Mouse (Mus musculus) WW6 (cell line): ENCODE results near the gene Atp4a.

Source experiments
- DNase-seq: peaks from one replicate; pipeline ENCODE4 v3.0.0-alpha.2; 2013; ENCODE audit warnings: low read depth, low spot score

Gene Atp4a

DNA sequence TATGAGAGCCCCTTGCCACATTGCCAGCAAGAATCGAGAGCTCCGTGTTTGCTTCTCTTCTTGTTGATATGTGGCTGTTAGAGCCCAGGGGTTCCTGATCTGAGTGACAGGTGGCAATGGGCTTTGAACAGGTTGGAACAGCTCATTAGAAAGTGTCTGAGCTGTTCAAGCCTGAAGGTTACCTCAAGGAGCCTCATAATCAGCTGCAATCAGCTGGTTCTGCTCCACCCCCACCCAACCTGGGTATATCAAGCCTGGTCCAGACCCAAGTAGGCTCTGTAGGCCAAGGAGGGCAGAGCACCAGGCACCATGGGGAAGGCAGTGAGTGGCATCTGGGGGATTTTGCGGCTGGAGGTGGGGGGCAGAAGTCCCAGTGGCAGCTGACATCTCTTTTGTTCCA lies at the start of gene Atp4a:
Atp4a (plus strand) TSS at position 268 of the 400 bp plus-strand sequence.
- DNase-seq: no peak

DNA sequence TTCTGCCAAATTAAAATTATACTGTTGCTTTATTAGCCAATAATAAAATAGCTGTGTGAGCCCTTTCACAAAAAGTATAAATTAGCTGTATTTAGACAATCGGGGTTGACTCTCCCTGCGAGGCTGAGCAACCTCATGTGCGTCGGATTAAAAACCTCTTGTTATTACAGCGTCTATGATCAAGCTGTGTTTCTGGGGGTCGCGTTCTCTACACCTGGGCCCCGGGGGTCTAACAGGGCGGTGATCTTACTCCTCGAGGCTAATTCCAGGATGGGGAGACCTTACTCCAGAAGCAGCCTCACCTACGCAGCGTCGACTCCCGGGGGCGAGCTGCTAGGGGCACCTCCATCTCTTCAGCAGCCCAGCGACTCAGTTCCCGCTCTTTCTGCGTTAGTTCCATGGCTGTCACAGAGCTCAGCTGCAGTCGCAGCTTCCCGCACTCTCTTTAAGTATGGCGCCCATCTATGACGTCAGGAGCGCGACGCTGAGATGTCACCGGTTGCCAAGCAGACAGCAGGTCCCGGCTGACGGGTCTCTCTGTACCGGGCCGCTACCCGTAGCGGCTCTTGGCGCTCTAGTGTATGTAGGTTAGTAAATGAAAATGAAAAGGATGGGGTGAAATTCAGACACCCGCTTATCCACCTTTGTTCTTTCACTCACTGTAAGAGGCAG lies 47.3 kb upstream of the Atp4a start, which contains the start of gene Haus5:
Haus5 (minus strand) TSS at position 466 of the 672 bp plus-strand sequence.
- DNase-seq: peak; percentile 66

DNA sequence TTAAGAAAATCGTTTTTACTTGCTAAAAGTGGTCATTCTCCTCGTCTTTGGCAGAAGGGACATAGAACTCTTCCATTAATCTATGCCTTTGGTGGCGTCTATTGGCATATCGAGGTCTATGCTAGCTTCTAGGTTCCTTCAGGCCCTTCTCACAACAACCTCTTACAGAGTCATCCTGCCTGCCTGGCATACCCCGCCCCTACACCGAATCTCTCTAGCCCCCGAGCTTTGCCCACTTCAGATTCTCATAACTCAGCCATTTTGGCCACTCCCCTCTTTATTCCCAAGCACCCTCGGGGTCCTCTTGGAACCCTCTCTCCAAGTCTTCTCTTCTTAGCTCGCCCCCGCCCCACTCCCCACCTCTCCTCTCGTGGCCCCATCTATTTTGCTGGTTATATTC lies 46.7 kb upstream of the Atp4a start:
- DNase-seq: no peak

DNA sequence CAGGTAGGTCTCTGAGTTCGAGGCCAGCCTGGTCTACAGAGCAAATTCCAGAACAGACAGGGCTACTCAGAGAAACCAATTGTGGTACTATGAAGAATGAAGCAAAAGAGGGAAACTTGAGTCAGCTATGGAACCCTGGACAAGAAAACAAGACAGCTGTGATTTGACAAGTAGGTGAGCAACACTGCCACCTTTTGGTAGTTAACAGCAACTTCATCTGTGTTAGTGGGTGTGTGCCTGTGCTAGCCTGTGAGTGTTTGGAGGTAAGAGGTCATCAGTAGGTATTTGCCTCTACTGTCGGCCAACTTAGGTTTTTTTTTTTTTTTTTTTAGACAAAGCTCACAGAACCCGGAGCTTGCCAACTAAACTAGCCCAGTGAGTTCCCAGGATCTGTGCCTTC lies 42.8 kb upstream of the Atp4a start:
- DNase-seq: peak; percentile 55

DNA sequence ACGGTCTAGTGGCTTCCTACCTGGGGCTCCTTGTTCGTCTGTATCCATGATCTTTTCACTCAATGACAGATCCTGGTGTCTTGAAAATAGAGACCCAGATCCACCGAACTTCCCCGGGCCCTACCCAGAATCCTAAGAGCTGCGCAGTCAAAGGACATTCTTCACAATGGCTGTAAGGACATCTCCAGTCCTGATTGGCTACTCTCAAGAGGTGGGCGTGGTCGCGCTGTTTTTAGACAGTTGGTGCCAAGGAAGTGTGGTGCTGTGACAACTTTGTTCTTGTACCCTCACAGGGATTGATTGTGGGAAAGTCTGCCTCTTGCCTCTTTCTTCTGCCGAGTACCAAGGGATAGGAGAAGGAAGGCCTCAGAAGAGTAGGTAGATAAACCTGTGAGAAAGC lies 40.5 kb upstream of the Atp4a start, which contains the start of gene Pmis2:
Pmis2 (minus strand) TSS at position 126 of the 400 bp plus-strand sequence.
- DNase-seq: peak; percentile 26

DNA sequence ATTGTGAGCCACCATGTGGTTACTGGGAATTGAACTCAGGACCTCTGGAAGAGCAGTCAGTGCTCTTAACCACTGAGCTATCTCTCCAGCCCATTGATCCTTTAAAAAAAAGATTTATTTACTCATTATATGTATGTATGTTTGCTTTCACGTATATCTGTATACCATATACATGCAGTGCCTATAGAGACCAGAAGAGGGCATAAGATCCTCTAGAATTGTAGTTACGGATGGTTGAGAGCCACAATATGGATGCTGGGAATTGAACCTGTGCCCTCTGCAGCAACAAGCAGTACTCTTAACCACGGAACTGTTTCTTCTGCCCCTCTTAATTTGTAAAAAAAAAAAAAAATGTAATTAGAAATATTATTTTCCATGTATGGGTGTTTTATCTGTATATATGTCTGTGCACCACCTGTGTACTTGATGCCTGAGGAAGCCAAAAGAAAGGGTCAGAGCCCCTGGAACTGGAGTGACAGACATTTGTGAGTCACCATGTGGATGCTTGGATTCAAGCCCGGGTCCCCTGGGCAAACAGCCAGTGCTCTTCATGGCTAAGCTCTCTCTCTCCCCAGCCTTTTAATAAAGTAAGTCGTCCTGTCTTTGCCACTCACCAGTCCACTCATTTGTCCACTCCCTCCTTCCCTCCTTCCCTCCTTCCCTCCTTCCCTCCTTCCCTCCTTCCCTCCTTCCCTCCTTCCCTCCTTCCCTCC lies 33.6 kb upstream of the Atp4a start:
- DNase-seq: no peak

DNA sequence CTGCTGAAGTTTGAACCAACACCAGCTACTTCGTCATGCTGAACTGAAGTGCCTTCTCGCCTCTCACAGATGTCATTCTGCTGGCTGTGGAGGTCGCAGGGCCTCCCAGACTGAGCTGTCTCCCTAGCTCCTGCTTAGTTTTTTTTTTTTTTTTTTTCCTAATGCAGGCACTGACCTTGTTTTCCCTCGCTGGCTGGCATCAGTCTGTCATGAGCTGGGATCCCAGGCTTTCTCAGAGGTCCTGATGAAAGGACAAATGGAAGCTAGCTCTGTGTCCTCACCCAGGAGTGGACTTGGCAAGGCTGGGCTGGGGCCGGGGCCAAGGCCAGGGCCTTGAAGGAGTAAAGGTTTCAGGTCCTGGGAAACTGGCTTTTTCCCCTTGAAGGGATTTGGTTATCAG lies 30.1 kb upstream of the Atp4a start:
- no peak for DNase-seq

DNA sequence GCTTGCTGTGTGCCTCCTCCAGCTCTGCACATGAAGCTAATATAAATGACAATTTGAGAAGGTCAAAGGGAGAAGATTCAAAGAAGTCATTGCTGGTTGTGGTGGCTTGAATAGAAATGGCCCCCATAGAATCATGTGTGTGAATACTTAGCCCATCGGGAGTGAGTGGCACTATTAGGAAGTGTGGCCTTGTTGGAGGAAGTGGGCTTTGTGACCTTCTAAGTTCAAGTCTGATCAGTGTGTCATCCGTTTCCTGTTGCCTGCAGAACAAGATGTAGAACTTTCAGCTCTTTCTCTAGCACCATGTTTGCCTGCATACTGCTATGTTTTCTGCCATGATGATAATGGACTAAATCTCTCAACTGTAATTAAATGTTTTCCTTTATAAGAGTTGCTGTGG lies 28.6 kb upstream of the Atp4a start:
- DNase-seq: no peak

DNA sequence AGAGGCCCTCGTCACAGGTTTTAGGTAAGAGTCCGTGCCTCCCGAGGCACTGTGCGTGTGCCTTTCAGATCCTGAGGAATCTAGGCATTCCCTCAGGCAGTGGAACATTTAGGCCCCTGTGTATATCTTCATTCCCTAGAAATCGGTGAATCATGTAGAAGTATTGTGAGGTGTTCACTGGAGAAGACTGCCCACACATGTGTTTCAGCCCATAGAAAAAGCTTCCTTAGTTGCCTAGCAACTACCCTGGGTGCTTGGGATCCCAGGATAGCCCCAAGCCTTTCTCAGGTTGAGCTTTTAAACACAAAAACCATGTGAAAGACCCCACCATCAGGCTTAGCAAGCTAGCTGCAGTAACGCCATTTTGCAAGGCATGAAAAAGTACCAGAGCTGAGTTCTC lies 23.7 kb upstream of the Atp4a start:
- DNase-seq: no peak

DNA sequence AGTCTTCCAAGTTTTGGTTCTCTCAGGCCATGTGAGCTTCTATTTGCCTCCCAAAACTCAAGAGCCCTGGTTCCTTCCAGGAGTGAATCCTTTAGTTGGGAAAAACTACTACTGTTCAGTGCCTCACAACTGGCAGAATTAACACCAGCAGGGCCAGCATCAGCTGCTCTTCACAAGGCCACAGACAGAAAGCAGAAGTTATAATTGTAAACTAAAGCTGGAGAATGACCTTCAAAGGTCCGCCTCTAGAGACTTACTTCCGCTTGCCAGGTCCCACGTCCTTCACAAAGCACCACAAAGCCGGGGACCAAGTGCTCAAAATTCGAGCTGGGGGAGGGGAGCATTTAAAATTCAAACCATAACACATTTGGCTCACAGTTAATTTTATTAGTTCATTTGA lies 13.9 kb upstream of the Atp4a start:
- no peak for DNase-seq

DNA sequence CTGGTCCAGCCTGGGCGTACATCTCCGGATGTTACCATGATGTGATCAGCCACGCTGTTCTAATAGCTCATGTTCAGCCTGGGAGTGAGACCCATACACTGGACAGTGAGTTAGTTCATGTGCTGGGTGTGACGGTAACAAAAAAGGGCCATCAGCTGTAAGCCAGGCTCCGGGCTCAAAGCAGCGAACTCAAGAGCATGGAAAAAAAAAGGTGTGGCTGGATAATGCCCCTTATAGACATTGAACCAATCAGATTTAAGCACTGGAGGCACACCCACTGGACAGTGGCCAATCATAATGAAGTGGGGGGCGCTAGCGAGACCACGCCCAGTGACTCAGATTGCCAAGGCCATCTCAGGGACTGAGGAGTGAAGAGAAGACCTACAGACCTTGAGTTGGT lies 13.4 kb upstream of the Atp4a start, which contains the start of gene 2200002J24Rik:
2200002J24Rik (plus strand) TSS at position 338 of the 400 bp plus-strand sequence.
- no peak for DNase-seq

DNA sequence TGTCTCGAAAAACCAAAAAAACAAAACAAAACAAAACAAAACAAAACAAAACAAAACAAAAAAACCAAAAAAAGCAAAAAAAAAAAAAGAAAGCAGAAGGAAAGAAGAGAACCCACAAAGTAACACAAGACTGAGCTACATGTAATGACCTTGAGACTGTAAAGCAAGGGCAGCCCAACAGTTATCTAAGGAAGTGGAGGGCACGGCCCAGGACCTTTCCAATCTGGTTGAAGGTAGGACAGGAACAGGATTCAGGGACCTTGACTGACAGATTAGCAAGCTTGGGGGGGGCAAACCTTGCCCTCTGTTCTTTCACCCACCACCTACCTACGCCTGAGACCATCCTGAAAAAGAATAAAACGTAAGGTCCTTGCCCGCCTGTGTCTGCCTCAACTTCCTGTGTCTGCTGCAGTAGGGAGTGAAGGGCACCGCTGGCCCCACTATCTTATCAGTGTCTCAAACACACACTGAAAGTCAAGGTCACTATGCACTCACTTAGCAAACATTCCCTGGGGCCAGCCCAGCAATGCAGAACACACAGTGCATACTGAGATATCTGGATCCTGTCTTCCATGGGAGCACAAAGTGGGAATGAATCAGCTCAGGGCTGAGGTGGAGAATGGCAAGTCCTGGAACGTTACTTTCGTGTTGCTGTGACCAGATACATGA lies 5.7 kb upstream of the Atp4a start:
- no peak for DNase-seq

DNA sequence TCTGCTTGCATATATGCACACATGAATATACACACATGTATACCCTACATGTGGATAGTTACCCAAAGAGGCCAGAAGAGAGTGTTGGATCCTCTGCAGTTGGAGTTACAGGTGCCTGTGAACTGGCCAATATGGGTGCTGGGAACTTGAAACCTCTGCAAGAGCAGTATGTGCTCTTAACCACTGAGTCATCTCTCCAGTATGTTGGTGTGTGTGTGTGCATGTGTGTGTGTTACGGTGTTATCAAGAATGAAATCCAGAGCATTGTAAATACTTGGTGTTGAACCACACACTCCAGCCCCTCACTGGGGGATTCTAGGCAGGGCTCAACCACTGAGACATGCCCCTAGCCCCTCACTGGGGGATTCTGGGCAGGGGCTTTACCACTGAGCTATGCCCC lies 4.6 kb upstream of the Atp4a start:
- DNase-seq: no peak

DNA sequence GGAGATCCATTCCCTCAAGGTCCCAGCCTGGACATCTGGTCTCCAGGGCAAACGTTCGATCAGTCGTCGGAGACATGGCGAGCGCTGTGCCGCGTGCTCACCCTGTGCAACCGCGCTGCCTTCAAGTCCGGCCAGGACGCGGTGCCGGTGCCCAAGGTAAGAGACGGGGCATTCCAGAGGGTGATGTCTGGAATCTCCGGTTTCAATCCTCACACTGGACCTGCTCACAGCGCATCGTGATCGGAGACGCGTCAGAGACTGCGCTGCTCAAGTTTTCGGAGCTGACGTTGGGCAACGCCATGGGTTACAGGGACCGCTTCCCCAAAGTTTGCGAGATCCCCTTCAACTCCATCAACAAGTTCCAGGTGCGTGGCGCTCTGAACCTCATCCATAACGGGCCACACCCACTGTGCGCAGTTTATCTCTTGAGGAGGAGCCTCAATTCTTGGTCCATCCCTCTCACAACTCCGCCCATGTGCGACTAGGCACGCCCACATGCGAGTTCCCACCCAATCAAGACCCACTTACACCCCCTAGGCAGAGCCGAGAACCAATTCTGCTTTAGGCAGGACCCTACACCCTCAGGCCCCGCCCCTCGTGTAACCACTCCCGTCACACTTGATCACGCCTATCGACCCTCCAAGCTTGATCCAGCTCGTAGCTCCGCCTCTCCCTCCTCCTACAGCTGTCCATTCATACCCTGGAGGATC lies 5.2 kb downstream of the Atp4a start:
- peak; percentile 92 for DNase-seq

DNA sequence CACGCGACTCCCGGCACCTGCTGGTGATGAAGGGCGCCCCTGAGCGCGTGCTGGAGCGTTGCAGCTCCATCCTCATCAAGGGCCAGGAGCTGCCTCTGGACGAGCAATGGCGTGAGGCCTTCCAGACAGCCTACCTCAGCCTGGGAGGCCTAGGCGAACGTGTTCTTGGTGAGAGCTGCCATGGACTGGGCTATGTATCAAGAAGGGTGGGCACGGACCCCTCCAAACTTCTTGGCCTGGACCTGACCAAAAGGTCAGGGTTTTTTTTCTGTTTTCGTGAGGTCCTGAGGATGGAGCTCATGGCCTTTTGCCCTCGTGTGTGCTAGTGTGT lies 5.7 kb downstream of the Atp4a start:
- no peak for DNase-seq

DNA sequence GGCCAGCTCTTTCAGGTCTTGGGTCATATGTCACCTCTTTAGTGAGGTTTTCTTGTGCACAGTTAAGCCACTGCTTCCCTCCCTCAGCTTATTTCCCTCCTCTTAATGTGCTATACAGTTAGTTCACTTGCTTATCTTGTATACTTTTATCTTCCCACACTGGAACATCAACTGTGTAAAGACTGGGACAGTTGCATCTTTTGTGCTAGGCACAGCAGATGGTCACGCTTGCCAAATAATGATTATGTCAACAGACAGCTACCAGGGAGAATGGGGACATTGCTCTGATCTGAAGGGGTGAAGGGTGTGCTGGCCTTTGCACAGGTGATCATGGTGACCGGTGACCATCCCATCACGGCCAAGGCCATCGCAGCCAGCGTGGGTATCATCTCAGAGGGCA lies 7.7 kb downstream of the Atp4a start:
- DNase-seq: no peak

DNA sequence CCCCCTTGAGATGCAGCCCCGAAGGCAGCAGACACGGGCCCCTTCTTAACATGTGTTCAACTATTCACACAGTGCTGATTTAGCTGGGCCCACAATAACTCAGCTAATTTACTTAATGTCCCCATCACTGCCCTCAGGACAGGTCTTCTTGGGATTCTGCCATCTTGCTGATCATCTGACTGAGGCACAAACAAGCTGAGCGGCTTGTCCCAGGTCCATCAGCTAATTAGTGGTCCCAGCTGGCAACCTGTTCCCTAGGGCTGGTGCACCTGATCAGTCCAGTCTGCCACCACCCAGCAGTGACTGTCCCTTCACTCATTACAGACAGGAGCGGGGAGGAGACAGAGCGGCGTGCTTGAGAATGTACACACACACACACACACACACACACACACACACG lies 9.3 kb downstream of the Atp4a start:
- DNase-seq: no peak

DNA sequence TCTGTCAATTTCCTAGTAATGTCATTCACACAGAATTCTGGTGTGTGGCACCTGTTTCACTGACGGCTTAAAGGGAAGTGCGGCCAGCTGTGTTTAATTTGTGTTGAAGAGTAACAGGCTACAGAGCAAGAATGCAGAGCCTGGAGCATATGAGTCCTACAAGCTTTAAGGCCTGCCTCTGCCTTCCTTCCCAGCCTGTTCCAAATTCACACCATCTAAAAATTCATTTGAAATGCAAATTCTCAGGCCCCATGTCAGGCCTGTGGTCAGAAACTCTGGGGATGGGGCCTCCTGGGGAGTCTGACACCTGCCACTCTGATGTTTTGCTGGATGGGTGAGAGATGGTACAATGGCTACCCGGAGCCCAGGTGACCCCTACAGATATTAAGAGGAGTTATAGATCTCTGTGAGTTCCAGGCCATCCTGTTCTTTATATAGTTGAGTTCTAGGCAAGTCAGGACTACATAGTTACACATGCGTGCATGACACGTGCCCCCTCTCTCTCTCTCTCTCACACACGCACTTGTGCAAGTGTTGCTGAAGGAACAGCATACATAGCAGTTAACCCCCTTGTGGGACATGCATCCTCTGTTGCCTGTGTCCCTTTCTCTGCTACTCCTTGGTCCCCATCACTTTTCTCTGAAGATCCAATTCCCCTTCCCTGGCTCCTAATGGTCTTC lies 11.4 kb downstream of the Atp4a start:
- DNase-seq: no peak

DNA sequence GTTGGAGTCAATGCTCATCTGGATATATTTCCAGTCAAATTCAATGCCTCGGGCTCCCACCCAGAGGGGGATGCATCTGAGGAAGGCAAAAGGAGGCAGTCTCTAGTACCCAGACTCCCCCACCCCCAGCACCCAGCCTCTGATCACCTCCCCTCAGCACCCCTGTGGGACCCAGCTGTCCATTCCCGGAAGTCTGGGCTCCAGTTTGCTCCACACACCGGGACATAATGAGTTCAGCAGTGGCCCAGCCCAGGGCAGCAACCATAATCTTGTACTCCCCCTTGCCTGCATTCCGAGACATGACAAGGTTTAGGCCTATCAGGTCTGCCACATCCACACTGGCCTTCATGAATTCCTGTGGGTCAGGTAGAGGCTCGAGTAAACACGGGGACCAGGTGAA lies 16.2 kb downstream of the Atp4a start:
- no peak for DNase-seq

DNA sequence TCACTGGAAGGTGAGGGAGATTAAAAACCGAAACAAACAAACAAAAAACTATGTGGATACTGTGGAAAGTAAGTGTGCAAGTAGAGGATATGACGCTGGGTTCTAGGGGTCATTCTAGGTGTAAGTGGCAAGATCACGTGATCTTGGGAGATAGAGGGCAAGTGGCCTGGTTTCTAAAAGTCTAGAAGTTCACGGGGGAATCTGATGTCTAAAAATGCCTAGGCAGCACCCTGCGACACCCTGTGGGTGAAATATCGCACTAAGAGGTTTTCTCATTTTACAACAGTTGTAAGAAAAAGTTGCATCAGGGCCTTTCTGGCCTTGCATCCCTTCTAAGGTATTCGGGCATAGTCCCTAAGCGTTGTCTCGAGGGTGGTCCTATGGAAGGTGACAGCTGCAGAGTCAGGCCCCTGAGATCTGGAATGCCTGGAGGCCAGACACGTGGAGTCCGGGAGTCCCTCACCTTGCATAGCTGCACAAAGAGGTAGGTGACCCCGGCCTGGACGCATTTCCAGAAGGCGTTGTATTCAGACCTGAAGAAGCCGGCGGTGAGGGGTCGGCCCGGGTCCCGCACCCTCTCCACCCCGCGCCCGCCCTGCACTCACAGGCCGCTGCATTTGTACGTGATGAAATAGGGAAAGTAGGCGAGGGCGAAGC lies 16.9 kb downstream of the Atp4a start:
- DNase-seq: no peak
